Mouse (Mus musculus): ENCODE results near the gene Arid5a. TPM values are rescaled to one million over a fixed set of nuclear protein-coding genes. Genes with fewer than 3 reads are reported as not detected.

Gene Arid5a
- polyA plus RNA-seq, 1 experiment from 2014 or later = 13.7 TPM

DNA sequence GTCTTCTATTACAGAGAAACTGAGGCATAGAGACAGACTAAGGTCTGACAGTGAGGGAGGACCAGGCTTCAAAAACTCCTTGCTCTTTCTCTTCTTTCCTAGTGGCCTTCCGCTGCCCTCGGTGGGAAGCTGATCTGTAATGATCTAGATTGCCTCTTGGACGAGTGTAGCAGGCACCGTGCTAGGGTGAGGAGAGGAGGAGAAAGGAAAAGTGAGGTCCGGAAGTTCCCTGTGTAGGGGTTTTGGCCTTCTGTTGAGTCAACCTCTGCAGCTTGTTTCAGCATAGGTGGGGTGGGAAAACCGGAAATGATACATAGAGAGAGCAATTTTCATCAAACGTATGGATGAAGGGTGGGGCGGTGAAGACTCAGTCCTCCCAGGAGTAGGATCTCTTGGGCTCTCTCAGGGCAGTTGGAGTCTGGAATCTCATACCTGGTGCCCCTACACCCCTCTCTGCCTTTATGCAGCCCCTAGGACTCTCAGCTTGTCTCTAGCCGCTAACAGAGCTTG, 1.5 kb downstream of the Arid5a start:
- no peaks in the 10 kb centered on the region for H3K27me3 ChIP-seq (replicated peaks; ENCODE audit: control insufficient read depth, insufficient read depth, low read length)
- peak overlapping the region; percentile 62; the same call in 1 of the 2 replicates for H3K4me3 ChIP-seq (ENCODE audit: low read depth, low read length)
- H3K27ac ChIP-seq (replicated peaks; ENCODE audit: low read depth, low read length) = no peak overlapping the region
- 0 out of 2 replicates have a peak, but pooled peaks have one; percentile 0 for ATAC-seq (ENCODE audit: low read depth)
- no peak for DNase-seq (ENCODE audit: low spot score)
- 53% methylated on average over 9 of the region's 9 CpGs for WGBS
- H3K4me2 ChIP-seq (ENCODE audit: low read depth, low read length) = peak overlapping the region; percentile 90
- H3K9me3 ChIP-seq (ENCODE audit: control insufficient read depth, low read length) = no peaks in the 10 kb centered on the region
- no peak overlapping the region for H3K9ac ChIP-seq (ENCODE audit: low read depth, low read length)
- H3K36me3 ChIP-seq (ENCODE audit: control insufficient read depth, insufficient read depth, low read length) = no peaks in the 10 kb centered on the region
- peaks cover 17% of the 10 kb centered on the region for H3K4me1 ChIP-seq (ENCODE audit: control insufficient read depth, insufficient read depth, low read length)

DNA sequence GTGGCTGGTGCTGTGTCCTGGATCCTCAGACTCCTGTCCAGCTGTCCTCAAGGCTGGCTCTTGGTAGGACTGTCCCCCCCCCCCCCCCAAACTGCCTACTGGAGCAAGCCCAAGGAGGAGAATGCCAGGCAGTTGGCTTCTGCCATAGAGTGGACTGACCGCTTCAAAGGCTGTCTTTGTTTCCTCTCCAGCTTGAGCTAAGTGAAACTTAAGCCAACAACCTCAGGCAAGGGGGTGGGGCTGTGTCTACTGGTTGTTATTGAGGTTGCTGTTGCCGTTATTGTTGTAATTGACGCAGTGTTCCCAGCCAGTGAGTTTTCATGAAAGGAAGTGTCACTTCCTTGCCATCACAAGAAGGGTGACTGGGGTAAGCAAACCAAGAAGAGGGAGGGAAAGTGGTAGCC, 2.0 kb downstream of the Arid5a start:
- no peaks in the 10 kb centered on the region for H3K27me3 ChIP-seq (replicated peaks; ENCODE audit: control insufficient read depth, insufficient read depth, low read length)
- peak; percentile 85 for DNase-seq (ENCODE audit: low spot score)
- H3K36me3 ChIP-seq (ENCODE audit: control insufficient read depth, insufficient read depth, low read length) = no peaks in the 10 kb centered on the region
- peaks cover 17% of the 10 kb centered on the region for H3K4me1 ChIP-seq (ENCODE audit: control insufficient read depth, insufficient read depth, low read length)
- WGBS = 5% methylated on average over 3 of the region's 3 CpGs
- peak overlapping the region; percentile 4; the same call in 1 of the 2 replicates for H3K4me3 ChIP-seq (ENCODE audit: low read depth, low read length)
- H3K9me3 ChIP-seq (ENCODE audit: control insufficient read depth, low read length) = no peaks in the 10 kb centered on the region
- peak overlapping the region; percentile 90 for H3K4me2 ChIP-seq (ENCODE audit: low read depth, low read length)
- ATAC-seq (ENCODE audit: low read depth) = peak; percentile 23; the same call in 1 of the 2 replicates
- H3K9ac ChIP-seq (ENCODE audit: low read depth, low read length) = no peak overlapping the region
- H3K27ac ChIP-seq (replicated peaks; ENCODE audit: low read depth, low read length) = no peak overlapping the region

DNA sequence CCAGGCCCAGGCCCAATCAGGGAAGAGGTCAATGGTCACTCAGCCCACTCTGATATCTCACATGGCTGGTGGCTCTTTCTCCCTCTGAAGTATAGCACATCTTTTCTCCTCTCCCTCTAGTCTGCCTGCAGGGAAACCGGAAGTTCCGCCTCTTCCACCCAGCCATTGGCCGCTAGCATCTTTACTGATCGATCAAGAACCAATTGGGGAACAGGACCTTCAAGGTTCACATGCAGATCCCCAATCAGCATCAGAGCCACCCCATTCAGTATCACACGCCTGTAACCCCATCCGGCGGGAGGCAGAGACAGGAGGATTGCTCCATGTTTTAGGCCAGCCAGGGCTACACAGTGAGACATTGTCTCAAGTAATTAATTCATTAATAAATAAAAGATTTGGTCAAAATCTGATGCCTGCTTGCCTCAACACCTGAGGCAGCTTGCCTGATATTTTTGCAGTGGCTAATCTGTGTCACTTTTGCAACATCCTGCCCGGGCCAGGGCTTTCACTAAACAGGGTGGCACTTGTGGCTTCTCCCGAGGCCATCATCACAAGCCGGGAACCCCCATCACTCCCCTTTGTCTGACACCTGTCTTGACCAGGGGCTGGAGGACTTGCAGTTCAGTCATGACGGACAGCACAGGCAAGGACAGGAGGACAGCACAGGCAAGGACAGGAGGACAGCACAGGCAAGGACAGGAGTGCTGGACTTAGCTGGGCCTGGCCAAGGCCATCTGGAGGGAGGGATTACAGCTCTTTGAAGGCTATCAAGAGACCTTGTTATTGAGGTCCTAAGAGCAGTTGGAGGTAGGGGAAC, 7.6 kb downstream of the Arid5a start:
- Histone ChIP-seq H3K4me1 (ENCODE audit: control insufficient read depth, insufficient read depth, low read length) (no peaks in the 10 kb centered on the region), H3K36me3 (ENCODE audit: control insufficient read depth, insufficient read depth, low read length) (peaks cover 7% of the 10 kb centered on the region), H3K4me3 (ENCODE audit: low read depth, low read length) (no peak overlapping the region), H3K9me3 (ENCODE audit: control insufficient read depth, low read length) (no peaks in the 10 kb centered on the region), H3K4me2 (ENCODE audit: low read depth, low read length) (no peak overlapping the region), H3K27ac (replicated peaks; ENCODE audit: low read depth, low read length) (no peak overlapping the region), H3K27me3 (replicated peaks; ENCODE audit: control insufficient read depth, insufficient read depth, low read length) (no peaks in the 10 kb centered on the region), H3K9ac (ENCODE audit: low read depth, low read length) (no peak overlapping the region)
- DNase-seq (ENCODE audit: low spot score) = no peak
- no peak for ATAC-seq (ENCODE audit: low read depth)
- WGBS = 89% methylated on average over 11 of the region's 11 CpGs

DNA sequence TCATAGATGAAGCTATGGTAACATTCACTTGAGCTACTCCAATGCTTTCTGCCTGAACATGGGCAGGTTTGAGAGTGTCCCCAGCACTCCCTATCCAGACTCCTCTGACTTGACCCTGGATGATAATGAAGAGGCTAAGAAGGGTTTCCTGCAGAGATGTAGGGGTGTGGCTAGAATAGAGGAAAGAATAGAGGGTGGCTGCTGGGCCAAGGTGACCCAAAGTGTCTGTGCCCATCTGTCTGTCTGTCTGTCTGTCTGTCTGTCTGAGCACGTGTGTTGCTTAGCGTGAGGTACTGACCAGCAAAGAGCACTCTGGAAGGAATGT, 8.2 kb downstream of the Arid5a start:
- H3K27ac ChIP-seq (replicated peaks; ENCODE audit: low read depth, low read length) = no peak overlapping the region
- no peak overlapping the region for H3K9ac ChIP-seq (ENCODE audit: low read depth, low read length)
- no peak overlapping the region for H3K4me3 ChIP-seq (ENCODE audit: low read depth, low read length)
- ATAC-seq (ENCODE audit: low read depth) (no peak), DNase-seq (ENCODE audit: low spot score) (no peak)
- no peaks in the 10 kb centered on the region for H3K27me3 ChIP-seq (replicated peaks; ENCODE audit: control insufficient read depth, insufficient read depth, low read length)
- no peaks in the 10 kb centered on the region for H3K9me3 ChIP-seq (ENCODE audit: control insufficient read depth, low read length)
- no peaks in the 10 kb centered on the region for H3K4me1 ChIP-seq (ENCODE audit: control insufficient read depth, insufficient read depth, low read length)
- H3K4me2 ChIP-seq (ENCODE audit: low read depth, low read length) = no peak overlapping the region
- peaks cover 12% of the 10 kb centered on the region for H3K36me3 ChIP-seq (ENCODE audit: control insufficient read depth, insufficient read depth, low read length)
- WGBS = 73% methylated on average over 2 of the region's 2 CpGs

DNA sequence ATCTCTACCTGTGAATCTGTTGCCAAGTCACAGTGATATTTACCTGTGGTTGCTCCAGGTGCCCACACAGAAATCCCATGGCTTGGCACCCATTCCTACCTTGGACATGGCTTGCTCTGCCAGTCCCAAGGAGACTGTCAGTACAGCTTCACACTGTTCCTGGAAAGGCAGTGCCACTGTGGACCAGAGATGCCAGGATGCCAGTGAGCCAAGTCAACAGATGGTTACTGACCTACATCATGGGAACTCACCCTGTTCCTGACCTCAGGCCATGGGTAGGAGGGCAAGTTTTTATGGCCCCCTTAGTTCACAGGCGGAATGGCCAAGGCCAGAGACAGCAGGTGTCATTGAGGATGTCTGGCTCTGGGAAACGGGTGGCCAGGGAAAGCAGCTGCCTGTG, 13.6 kb downstream of the Arid5a start:
- no peak overlapping the region for H3K9ac ChIP-seq (ENCODE audit: low read depth, low read length)
- H3K9me3 ChIP-seq (ENCODE audit: control insufficient read depth, low read length) = no peaks in the 10 kb centered on the region
- peaks cover 12% of the 10 kb centered on the region for H3K36me3 ChIP-seq (ENCODE audit: control insufficient read depth, insufficient read depth, low read length)
- WGBS = 88% methylated on average over 2 of the region's 2 CpGs
- peaks cover 14% of the 10 kb centered on the region for H3K4me1 ChIP-seq (ENCODE audit: control insufficient read depth, insufficient read depth, low read length)
- H3K27me3 ChIP-seq (replicated peaks; ENCODE audit: control insufficient read depth, insufficient read depth, low read length) = no peaks in the 10 kb centered on the region
- H3K27ac ChIP-seq (replicated peaks; ENCODE audit: low read depth, low read length) = no peak overlapping the region
- ATAC-seq (ENCODE audit: low read depth) (no peak), DNase-seq (ENCODE audit: low spot score) (no peak)
- no peak overlapping the region for H3K4me2 ChIP-seq (ENCODE audit: low read depth, low read length)
- H3K4me3 ChIP-seq (ENCODE audit: low read depth, low read length) = no peak overlapping the region

DNA sequence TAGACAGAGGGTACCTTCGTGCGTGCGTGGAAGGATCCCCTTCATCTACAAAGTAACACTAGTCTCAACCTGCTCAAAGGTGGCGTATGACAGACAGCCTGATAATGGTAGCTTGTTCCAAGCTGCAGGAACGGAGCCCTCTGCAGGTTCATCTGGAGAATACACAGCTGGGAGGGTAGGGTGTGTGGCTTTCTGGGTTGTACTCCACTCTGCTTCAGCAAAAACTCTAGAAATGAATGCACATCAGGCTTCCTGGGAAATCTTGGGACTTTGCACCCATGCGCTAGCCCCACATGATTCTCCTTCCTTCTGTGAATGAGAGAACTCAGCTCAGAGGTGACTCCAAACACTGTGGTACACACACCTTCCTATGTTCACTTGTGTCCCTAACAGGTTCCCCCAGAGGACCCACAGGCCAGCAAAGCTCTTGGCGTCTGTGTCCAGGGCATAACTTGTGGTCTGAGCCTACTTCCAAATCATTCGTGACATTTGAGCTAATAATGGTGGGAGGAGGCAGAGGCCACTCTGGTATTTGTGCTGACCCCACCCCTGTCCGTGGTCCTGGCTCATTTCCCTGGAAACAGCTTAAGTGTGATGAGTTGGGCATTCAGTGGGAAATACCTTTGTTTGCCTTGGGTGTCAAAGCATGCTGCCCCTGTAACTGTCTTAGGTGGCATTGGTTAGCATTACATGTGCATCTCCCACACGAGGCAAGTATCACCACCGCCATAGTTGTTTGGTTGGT, 14.5 kb downstream of the Arid5a start:
- no peak overlapping the region for H3K4me2 ChIP-seq (ENCODE audit: low read depth, low read length)
- no peaks in the 10 kb centered on the region for H3K27me3 ChIP-seq (replicated peaks; ENCODE audit: control insufficient read depth, insufficient read depth, low read length)
- H3K9me3 ChIP-seq (ENCODE audit: control insufficient read depth, low read length) = no peaks in the 10 kb centered on the region
- H3K9ac ChIP-seq (ENCODE audit: low read depth, low read length) = no peak overlapping the region
- WGBS = 64% methylated on average over 11 of the region's 11 CpGs
- peaks cover 14% of the 10 kb centered on the region for H3K4me1 ChIP-seq (ENCODE audit: control insufficient read depth, insufficient read depth, low read length)
- no peak for ATAC-seq (ENCODE audit: low read depth)
- H3K36me3 ChIP-seq (ENCODE audit: control insufficient read depth, insufficient read depth, low read length) = peaks cover 12% of the 10 kb centered on the region
- no peak for DNase-seq (ENCODE audit: low spot score)
- no peak overlapping the region for H3K4me3 ChIP-seq (ENCODE audit: low read depth, low read length)
- no peak overlapping the region for H3K27ac ChIP-seq (replicated peaks; ENCODE audit: low read depth, low read length)

DNA sequence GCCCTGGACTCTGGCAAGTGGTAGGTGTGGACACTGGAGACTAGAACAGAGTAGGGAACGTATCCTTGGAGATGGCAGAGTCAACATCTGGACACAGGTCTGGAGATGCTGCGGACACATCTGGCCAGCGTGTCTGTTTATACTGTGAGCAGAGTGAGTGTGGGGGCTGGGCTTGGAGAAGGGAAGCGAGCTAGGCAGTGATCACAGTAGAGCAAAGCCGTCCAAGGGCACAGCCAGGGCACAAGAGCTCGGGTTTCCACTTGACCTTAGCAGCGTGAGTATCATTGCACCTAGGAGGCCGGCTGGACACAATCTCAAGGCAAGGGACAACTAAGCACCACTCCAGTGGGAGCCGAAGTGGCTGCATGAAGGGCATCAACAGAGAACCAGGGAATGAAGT, 15.5 kb downstream of the Arid5a start:
- H3K36me3 ChIP-seq (ENCODE audit: control insufficient read depth, insufficient read depth, low read length) = peaks cover 21% of the 10 kb centered on the region
- WGBS = 35% methylated on average over 9 of the region's 9 CpGs
- no peak overlapping the region for H3K9ac ChIP-seq (ENCODE audit: low read depth, low read length)
- H3K4me1 ChIP-seq (ENCODE audit: control insufficient read depth, insufficient read depth, low read length) = peaks cover 14% of the 10 kb centered on the region
- no peaks in the 10 kb centered on the region for H3K27me3 ChIP-seq (replicated peaks; ENCODE audit: control insufficient read depth, insufficient read depth, low read length)
- H3K9me3 ChIP-seq (ENCODE audit: control insufficient read depth, low read length) = no peaks in the 10 kb centered on the region
- DNase-seq (ENCODE audit: low spot score) = no peak
- no peak overlapping the region for H3K4me3 ChIP-seq (ENCODE audit: low read depth, low read length)
- no peak overlapping the region for H3K4me2 ChIP-seq (ENCODE audit: low read depth, low read length)
- no peak overlapping the region; the same call in 1 of the 2 replicates for H3K27ac ChIP-seq (replicated peaks; ENCODE audit: low read depth, low read length)
- ATAC-seq (ENCODE audit: low read depth) = no peak

DNA sequence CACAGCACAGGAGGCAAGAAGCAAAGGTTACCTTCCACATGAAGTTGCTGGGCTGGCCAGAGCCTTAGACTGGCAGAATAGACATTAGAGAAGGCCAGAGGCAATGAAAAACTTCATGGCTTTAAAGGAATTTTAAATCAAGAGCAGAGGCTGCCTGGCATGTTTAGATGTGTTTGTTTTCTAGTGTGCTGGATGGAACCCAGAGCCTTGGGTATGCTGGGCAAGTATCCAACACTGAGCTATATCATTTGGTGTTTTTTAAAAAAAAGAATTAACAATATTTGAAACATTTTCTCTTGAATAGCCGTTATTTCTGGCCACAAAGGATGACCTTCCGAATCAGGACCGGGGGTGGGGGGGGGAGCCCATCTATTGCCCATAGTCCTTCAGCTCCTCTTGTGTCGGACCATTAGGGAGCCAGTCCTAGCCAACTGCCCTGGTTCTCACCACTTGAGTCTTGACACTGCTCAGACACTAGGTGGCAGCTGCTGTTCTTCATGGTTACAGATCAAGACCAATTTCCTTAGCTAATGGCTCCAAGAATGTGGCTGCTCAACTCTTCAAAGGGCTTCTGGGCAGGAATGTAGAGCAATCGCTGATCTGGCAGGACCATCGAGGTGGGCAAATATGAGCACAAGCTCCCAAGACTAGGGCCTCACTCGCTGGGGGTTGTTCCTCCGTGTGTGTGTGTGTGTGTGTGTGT, 16.4 kb downstream of the Arid5a start:
- peaks cover 21% of the 10 kb centered on the region for H3K36me3 ChIP-seq (ENCODE audit: control insufficient read depth, insufficient read depth, low read length)
- H3K4me1 ChIP-seq (ENCODE audit: control insufficient read depth, insufficient read depth, low read length) = peaks cover 14% of the 10 kb centered on the region
- peak; percentile 89 for DNase-seq (ENCODE audit: low spot score)
- no peak overlapping the region for H3K4me2 ChIP-seq (ENCODE audit: low read depth, low read length)
- 45% methylated on average over 8 of the region's 8 CpGs for WGBS
- H3K27ac ChIP-seq (replicated peaks; ENCODE audit: low read depth, low read length) = peak overlapping the region; percentile 52
- ATAC-seq (ENCODE audit: low read depth) = peak; percentile 70
- H3K27me3 ChIP-seq (replicated peaks; ENCODE audit: control insufficient read depth, insufficient read depth, low read length) = no peaks in the 10 kb centered on the region
- no peak overlapping the region for H3K4me3 ChIP-seq (ENCODE audit: low read depth, low read length)
- no peak overlapping the region for H3K9ac ChIP-seq (ENCODE audit: low read depth, low read length)
- no peaks in the 10 kb centered on the region for H3K9me3 ChIP-seq (ENCODE audit: control insufficient read depth, low read length)

Data from embryonic facial prominence, embryonic 14.5 days (tissue).